Mouse (Mus musculus) adrenal gland, postnatal 25 days (tissue): ENCODE measurements around the gene Hcn4. TPM values are rescaled to one million over a fixed set of nuclear protein-coding genes. Genes with fewer than 3 reads are reported as not detected.

Experiments used
- DNase-seq: peaks from one replicate; pipeline ENCODE4 v3.0.0; 2021; ENCODE audit warnings: mixed read lengths
- long read RNA-seq: library from polyadenylated mRNA; stranded (forward); transcript quantifications from one replicate; pipeline ENCODE4 v2.0.0, GENCODE M21; 2021
- total RNA-seq: library from RNA; stranded (reverse); gene quantifications from 2 replicates; pipeline ENCODE4 v1.2.3, GENCODE M21; 2021

The Hcn4 gene
- total RNA-seq = 0.67 and 0.73 TPM in 2 replicates
- long read RNA-seq, partial matches to known transcripts = 0 of 1 reads
- long read RNA-seq, other reads (novel, unspliced or antisense) = 1 of 1 reads

- peak; percentile 20 for DNase-seq
These were observed at the start of gene Hcn4 for GRCm38 (mm10) chr9:58823139-58823917. Hcn4 (plus strand) TSS chr9:58823412.

- DNase-seq = no peak
These were observed 48.5 kb upstream of the Hcn4 start for GRCm38 (mm10) chr9:58774761-58775160.

DNA sequence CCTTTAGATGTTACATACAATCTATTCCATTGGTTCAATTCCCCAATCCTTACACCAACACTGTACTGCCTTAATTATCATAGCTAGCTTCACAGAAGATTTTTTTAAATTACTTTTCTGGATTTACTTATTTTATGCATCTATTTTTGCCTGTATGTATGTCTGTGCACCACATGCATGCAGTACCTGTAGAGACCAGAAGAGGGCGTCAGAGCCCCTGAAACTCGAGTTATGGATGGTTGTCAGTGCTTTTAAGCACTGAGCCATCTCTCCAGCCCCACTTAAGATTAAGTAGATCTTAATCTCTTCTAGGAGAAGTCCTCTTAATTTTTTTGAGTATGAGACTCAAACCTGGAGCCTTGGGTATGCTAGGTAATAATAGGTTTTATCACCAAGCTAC is 47.8 kb upstream of the Hcn4 start:
- DNase-seq = no peak

GRCm38 (mm10) chr9:58789476-58789875 is 33.7 kb upstream of the Hcn4 start:
- DNase-seq = no peak

- no peak for DNase-seq
These were observed 25.1 kb upstream of the Hcn4 start for GRCm38 (mm10) chr9:58798155-58798554.

- no peak for DNase-seq
These were observed 21.8 kb upstream of the Hcn4 start for GRCm38 (mm10) chr9:58801441-58801840.

DNA sequence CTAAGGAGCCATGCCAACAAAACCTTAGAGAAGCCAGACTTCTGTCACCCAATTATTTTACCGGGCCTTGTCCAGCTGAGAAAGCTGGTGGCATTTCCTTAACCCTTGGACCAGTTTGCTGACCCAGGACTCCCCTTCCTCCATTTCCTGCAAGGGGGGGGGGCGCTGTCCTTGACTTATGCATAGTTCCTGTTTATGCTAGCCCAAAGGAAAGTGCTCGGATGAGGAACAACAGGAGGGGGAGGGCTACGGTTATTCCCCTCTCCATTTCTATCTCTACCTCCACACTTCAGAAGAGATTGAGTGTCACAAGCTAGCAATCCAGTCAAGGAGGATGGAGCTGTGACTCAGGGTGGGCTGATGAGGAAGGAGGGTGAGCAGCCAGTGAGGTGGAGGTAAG is 20.9 kb upstream of the Hcn4 start:
- no peak for DNase-seq

DNA sequence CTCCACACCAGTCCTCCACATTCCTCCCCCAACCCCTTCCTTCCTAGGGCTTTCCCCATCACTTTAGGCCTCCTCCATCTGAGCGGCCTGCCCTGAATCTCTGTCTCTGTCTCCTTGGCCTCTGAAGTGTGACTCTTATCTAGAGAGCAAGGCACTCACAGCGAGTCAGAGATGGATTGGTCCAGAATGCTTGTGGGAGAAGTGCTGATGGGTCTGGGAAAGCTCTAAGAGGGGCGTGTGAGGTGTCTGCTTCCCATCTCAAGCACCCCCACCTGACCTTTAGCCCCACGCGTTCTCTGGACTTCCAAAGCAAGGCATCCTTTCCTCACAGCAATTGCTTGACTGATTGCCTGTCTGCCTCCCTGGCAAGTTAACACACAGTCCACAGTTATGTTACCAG is 20.4 kb upstream of the Hcn4 start:
- no peak for DNase-seq

GRCm38 (mm10) chr9:58805601-58806318 is 17.5 kb upstream of the Hcn4 start:
- peak; percentile 72 for DNase-seq

DNA sequence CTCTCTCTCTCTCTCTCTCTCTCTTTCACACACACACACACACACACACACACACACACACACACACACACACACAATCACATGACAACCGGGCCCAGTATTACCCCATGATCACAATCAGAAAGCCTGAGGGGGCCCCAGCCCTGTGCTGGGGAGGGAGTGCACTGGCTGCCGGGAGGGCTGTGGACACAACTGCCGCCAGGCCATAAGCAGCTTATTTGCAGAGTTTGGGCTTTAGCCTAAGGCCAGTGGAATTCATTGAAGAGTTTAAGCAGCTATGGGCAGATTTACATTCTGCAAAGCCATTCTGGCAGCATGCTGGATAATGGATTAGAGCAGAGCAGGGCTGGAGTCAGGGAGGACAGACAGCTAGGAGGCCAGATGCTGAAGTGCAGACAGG is 12.0 kb upstream of the Hcn4 start:
- no peak for DNase-seq

DNA sequence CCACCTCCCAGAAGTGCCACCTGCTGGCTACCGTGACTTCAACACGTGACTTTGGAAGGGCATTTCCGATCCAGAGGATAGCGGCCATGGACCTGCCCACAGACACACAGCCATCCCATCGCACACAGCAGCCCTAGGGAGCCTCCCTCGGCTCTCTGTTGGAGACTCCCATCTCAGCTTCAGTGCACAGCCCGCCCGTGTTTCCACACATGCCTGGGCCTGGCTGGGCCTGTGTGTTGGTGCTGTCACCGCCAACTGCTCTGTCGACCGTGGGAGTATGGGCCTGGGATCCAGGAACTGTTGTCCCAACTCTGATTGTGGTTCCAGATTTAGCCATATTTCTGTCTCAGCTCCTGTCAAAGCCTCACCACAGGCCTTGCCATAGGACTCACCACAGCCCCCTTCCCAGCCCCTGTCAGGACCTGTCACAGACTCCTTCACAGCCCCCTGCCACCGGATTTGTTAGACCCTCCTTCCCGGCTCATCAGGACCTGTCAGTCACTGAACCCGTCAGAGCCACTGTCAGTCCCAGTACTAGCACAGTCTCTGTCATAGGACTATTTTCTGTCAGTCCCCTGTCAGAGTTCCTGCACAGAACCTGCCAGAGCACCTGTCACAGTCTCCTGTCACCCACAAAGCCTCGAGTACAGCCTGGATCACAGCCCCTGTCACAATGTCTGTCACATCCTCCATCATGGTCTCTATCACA is 7.5 kb upstream of the Hcn4 start:
- DNase-seq = no peak

GRCm38 (mm10) chr9:58816458-58816857 is 6.8 kb upstream of the Hcn4 start:
- no peak for DNase-seq

DNA sequence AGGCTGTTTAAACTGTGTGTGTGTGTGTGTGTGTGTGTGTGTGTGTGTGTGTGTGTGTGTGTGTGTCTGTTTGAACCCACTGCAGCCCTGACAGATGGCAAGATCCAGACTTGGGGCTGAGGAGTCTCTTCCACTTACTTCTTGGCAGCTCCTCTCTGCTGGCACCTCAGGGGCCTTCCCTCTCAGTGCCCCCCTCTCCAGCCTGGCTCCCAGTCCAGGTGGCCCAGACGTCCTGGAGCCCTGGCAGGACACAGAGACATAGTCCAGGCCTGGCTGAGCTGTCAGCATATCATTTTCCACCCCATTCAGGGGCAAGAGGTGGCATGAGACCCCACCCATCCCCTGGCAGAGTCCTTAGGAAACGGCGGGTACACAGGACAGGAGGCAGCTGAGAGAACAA is 5.5 kb upstream of the Hcn4 start:
- no peak for DNase-seq

DNA sequence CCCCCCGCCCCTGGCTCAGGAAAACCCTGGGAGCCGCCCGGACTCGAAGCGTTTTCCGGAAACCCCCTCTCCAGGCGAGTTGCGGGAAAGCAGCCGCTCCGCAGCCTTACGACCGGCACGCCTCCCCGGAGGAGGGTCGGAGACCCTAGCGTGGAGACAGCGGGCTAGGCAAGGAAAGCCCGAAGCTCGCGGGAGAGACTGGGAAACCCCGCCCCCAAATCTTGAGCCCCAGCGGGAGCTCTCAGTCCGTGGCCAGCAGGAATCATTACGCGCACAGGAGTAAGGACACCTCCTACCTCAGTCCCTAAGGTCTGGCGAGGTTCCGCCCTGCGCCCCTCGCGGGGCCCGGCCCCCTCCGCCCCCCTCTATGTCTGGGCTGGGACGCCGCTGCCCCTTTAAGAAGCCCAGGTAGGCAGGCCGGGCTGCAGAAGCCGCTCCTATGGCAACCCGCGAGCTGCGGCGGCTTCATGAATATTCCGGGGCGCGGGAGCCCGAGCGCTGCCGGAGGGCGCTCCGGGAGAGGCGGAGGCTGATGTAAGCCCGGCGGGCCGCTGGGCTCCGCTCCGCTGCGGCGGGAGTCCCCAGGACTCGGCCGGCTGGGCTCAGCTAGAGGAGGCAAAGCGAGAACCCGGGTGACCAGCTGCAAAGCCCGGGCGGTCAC is 651 bp upstream of the Hcn4 start:
- DNase-seq = peak; percentile 63

DNA sequence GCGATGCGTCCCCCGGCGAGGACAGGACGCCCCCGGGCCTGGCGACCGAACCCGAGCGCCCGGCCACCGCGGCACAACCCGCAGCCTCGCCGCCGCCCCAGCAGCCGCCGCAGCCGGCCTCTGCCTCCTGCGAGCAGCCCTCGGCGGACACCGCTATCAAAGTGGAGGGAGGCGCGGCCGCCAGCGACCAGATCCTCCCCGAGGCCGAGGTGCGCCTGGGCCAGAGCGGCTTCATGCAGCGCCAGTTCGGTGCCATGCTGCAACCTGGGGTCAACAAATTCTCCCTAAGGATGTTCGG is 655 bp downstream of the Hcn4 start:
- DNase-seq = peak; percentile 37

- no peak for DNase-seq
These were observed 6.4 kb downstream of the Hcn4 start for GRCm38 (mm10) chr9:58829627-58830026.

DNA sequence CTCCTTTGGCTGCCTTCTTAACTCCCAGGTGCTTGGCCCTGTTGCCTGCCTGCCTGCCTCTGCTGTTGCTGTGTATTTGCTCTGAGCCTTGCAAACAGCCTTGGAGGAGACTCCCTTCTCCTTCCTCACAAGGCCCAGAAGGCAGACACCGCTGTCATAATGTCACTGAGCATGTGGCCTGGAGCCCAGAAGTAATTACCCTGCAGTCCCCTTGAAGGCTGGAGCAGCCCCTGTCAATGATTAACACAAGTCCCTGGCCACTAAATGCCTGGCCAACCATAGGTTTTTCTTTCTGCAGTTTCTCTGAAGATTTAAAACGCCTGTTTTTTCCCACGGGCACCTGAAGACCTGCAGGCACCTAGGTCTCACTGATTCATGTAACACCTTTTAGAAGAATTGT is 9.7 kb downstream of the Hcn4 start:
- no peak for DNase-seq

GRCm38 (mm10) chr9:58837174-58837573 is 14.0 kb downstream of the Hcn4 start:
- no peak for DNase-seq

GRCm38 (mm10) chr9:58838504-58838903 is 15.3 kb downstream of the Hcn4 start:
- DNase-seq = no peak

GRCm38 (mm10) chr9:58841655-58842054 is 18.4 kb downstream of the Hcn4 start:
- DNase-seq = peak; percentile 65

DNA sequence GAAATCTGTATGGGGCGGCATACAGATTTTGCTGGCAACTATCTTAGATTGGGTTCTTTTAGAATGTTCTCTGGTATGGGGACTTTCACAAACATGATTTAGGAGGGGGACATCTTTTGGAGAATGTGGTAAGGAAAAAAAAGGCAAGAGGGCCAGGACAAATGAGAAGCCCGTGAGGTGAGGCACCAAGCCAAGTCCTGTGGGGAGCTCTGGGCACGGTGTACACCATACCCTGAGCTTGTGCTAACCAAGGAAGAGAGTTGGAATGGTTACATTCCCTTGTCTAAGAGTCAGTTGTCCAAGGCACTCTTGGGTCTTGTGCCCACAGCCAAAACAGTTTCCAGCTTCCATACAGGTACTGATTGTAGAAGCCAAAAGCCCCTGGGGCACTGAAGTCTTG is 21.4 kb downstream of the Hcn4 start:
- DNase-seq = no peak

DNA sequence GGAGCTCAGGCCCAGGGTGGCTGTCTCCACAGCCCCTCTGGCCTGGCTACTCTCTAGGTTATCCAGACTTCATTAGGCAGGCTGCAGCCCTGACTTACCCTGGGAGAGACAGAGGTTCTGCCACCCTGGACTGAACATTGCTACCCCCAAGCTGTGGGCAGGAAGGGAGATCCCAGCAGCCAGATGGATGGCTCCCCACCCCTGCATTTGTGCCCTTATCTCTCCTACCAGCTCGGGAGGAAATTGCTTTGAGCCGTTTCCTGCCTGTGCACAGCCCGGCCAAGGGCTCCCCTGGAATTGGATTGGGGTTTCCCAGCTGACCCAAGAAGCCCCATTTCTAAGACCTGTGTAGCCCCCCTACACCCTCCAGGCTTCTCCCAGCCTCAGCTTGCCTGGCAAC is 23.8 kb downstream of the Hcn4 start:
- DNase-seq = no peak

DNA sequence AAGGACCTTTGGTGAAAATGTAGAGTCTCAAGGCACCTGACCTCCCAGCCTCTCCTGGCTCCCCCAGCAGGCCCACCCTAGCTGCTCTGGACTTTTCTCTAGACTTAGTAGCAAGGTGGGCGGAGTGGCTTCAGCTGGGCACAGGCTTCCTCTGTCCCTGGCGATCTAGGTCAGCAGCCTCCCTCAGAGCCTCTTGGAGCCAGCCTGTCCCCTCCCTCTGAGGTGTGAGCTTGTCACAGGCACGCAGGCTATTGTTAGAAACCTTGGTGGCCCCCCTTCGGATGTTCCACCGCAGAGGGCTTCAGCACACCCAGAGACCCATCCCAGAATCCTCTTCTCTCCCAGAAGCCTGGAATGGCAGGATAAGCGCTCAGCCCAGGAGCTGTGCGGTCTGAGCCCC is 24.5 kb downstream of the Hcn4 start:
- no peak for DNase-seq
